Mouse (Mus musculus) skeletal muscle tissue, adult 2 months (tissue): ENCODE measurements around the gene Denr.
A peak's percentile ranks its signal among the peaks of the same experiment; 100 is the strongest.

Experiments
- DNase-seq: peaks from one replicate; pipeline ENCODE4 v3.0.0-alpha.2; 2012; ENCODE audit warnings: low read depth, low spot score

The Denr gene

DNA sequence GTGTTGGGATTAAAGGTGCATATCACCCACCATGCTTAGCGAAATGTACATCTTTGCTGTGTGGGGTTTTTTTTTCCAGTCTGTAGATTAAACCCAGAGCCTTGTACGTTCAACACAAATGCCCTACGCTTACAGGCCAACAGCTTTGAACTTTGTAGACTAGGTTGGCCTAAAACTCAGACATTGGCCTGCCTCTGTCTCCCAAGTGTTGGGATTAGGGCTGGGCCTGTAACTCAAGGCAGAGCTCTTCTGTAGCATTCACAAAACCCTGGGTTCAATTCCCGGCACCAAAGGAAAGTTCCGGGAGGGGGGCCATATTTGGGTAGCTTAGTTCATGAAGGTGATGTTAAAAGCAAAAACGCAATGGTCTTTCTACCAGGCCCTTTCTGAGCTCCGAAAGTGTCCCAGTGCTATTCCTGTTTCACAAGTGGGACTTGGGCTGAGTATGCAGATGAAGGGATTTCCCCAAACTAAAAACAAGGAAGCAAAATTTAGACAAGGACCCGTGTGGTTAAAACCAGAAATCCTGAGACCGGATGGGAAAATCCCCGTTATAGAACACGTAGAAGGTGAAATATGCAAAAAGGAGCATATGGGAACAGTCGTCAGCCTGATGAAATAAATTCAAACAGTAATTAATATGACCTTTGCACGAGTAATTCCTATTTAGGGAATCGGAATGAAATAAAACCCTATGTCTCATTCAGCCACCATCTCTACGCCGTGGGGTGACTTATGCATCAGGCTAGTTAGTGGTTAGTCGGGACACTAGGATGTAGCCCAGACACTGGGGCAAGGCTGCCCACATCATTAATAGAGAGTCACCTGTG lies 614 bp upstream of the Denr start:
- DNase-seq, result no peak

DNA sequence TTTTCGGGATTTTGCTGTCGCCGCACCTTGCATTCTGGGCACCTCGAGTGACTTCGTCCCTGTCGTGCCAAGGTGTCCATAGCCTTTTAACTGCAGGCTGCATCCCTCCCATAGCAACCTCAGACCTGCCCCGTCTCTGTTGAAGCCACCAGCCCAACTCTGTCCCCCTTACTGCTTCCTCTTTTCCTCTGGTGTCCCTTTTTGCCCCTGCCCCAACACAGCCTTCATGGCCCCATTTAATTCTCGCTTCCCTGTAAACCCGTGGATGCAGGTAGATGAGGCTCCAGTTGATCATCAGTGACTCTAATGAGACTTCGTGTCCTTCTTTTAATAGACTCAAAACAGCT lies 629 bp downstream of the Denr start:
- DNase-seq, result no peak

DNA sequence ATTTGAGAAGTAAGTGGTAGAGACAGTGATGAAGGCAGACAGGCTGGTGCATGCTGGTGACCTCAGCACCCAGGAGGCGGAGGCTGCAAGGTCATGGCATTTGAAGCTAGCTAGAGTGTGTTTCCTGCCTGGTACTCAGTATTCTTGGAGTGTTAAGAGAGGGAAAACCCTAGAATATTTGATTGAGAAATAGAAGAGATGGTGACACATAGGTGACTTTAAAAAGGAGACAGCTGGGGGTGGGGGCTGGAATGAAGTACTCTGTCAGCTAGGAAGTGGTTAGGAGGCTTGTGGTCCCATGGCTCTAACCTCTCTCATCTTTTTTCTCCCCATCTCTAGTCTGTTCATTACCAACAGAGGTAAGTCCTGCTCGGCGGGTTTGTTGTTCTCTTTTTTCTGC lies 7.9 kb downstream of the Denr start:
- DNase-seq, result no peak

DNA sequence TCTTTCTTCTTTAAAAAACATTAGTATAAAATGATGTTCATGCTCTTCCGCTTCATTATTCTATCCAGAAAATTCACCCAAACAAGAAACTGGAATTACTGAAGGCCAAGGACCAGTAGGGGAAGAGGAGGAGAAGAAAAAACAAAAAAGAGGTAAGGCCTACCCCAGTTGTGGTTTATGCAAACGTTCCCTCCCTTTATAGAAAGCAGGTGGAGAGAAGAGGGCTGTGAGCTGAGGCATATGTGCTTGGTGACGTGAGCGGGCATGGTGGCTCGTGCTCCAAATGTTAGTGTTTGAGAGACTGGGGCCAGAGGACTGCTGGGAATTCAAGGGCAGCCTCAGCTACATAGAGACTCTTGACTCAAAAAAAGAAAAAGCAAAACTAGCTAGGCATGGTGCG lies 15.1 kb downstream of the Denr start:
- no peak for DNase-seq

DNA sequence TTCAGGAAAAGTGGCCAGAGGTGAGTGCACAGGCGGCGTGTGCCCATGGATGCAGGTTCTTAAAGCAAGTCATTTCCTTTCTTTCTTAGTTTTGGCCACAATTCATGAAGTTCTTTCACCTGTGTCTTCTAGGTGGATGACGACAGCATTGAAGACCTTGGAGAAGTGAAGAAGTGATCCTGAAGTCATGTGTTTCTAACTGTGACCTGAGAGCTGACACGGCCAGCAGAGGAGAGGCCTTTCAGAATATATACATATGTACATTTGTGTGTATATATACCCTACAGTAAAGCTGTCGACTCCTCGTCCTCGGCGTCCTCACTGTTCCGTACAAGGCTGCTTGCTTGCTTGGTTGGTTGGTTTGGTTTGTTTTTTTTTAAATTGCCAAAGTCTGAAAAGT lies 20.1 kb downstream of the Denr start, which contains the start of gene Gm43518:
TSS of gene Gm43518 (plus strand) at position 301 of the 400 bp plus-strand sequence.
- no peak for DNase-seq

DNA sequence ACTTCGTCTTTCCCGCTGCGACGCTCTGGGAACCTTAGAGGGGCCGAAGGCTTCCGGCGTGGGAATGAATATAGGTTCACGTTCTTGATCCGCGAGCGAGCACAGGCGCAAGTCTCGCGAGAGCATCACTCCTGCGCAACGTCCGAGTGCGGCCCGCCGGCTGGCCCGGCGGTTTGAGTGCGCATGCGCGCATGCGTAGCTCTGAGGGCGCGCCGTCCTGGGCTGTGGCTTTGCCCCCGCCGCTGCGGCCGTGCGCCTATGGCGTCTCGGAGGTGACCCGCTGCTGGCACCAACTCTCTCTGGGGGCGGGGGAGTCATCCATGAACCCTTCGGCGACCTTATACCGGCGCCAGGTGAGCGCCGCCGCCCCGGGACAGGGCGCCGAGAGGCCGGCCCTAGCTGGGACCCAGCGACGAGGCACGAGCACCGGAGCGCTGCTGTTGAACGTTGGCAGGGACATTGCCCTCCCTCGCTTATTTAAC lies 23.6 kb downstream of the Denr start, which contains the start of gene Ccdc62:
TSS of gene Ccdc62 (plus strand) at position 172 of the 482 bp plus-strand sequence.
- peak; percentile 99 for DNase-seq

DNA sequence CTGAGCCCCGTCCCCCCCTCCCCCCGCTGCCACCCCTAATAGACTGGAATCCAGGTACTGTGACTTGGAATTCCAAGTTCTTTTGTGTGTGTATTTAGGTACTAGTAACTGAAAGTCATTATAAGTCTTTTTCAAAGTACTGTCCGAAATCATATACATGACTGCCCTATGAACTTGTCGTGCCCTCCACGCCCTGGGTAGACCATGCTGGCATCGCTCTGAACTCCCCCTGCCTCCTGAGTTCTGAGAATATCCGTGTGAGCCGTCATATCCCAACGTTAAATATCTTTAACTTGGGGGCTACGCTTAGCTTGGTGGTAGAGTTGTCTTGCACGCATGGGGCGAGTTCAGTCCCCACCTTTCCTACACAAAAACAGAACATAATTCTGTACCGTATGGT lies 24.2 kb downstream of the Denr start:
- DNase-seq, result no peak

DNA sequence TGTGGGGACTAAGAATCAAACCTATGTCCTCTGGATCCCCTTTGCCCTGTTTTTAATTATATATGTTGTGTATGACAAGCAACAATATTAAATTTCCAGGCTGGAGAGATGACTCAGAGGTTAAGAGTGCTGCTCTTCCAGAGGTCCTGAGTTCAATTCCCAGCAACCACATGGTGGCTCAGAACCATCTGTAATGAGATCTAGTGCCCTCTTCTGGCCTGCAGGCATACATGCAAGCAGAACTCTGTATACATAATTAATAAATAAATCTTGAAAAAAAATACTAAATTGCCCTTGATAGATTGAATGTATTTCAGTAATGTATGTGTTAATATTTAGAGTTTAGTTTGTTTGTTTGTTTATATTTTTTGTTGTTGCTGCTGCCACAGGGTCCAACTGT lies 26.0 kb downstream of the Denr start:
- no peak for DNase-seq

DNA sequence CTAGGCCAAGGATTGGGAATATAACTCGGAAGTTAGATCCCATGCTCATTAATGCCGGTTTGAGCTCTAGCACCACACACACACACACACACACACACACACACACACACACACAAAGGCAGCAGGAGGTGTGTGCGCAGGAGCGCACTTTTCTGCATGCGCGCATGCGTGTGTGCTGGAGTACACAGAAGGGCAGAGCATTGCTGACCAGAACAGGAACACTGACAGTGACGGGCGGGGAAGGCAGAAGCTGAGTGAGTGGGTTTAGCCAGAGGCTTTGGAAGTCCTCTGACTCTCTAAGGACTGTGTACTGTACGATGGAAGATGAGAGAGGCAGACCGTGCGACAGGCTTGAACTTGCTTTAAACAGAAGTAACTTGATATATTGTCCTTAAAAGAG lies 26.6 kb downstream of the Denr start:
- no peak for DNase-seq

DNA sequence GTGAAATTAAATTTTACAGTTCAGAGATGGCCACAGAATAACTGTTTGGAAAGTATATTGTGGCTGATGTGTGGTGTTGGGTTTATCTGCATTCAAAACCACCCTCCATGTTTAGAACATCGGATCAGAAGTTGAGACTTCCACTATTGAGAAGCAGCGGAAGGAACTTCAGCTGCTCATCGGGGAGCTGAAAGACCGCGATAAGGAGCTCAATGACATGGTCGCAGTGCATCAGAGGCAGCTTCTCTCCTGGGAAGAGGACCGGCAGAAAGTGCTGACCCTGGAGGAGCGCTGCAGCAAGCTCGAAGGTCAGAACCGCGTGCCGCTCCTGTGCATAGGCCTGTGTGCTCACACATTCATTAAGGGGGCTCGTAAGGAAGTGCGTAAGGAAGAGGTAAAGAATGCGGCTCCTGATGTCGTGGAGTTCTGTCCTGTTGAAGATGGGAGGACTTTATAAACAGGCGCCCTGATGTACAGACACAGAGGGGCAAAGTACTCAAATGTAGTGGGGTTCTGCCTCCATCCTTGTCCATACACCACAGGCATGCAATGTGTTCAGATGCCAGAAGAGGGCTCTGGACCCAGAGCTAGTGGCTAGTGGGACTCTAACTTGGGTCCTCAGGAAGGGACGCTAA lies 27.1 kb downstream of the Denr start:
- no peak for DNase-seq

DNA sequence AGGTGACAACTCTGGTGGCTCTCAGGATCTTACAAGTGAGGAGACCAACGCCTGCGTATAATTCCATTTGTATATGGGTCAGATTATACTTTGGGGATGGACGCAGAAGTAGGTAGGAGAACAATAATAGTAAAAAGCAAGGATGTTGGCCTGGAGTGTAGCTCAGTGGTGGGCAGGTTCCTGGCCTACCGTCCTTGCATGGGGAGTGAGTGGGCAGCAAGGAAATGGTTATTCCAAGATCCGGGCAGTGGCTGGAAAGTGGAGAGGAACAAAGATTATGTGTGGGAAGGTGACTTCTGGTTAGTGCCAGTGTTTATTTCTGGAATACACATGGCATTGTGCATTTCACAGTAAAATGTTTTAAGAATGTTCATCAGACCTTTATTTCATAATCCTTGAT lies 29.0 kb downstream of the Denr start:
- no peak for DNase-seq

DNA sequence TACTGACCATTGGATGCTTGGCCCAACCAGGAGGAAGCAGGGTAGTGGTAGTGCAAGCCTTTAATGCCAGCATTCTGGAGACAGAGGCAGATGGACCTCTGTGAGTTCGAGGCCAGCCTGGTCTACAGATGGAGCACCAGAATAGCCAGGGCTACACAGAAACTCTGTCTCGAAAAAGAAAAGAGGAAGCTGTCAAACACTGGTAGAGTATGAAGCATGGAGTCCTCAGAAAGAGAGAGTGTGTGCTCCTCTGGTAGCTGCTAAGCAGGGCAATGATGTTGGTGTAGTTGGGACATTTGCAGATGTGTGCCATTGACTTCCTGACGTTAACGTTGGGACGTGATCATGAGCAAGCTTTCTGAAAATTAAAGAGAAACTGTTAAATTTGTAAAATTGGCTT lies 31.5 kb downstream of the Denr start:
- no peak for DNase-seq

DNA sequence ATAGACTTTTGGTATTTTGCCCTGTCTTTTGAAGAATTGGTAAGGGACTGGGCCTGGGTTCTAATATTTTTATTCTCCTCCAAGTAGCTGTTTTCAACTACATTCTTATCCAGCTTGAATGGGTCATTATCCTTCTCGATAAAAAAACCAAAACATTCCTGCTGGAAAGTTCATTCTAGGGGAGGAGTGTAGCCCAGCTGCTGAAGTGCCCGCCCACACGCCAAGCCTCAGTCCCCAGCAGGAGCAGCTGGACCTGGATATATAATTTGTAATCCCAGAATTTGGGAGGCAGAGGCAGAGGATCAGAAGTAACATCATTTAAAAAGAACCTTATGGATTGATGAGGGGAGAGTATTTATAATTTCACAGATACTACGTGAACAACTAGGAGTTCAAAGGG lies 39.6 kb downstream of the Denr start:
- no peak for DNase-seq

DNA sequence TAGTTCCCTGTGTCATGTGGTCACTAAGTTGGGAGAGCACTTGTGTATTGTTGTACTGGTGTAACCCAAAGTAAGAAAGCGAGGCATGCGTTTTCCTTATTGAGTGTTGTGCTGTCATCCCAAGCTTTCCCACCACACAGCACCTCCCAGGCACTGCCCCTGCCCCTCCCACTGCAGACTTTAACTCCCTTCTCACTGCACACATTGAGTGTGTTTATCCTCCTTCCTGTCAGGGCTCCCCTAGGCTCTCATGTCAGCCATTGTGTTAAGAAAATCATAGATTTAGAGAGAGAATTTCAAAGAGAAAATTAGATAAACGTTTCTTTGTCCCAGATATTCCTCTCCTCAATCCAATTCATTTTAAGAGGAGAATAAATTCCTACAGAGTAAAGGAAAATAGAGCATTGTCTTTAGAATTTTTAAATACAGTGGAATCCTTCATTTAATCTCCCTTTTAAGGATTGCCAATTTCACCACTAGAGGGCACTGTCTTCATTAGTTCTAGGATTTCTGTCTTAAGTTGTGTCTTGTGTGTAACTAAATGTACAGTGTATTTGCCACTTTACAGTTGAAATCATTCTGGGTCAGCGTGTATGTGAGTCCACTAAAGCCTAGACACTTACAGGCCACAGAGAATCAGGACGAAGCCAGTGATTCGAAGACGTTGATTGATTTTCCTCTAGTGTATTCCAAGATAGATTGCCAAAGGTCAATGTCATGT lies 40.2 kb downstream of the Denr start:
- DNase-seq, result peak; percentile 38

DNA sequence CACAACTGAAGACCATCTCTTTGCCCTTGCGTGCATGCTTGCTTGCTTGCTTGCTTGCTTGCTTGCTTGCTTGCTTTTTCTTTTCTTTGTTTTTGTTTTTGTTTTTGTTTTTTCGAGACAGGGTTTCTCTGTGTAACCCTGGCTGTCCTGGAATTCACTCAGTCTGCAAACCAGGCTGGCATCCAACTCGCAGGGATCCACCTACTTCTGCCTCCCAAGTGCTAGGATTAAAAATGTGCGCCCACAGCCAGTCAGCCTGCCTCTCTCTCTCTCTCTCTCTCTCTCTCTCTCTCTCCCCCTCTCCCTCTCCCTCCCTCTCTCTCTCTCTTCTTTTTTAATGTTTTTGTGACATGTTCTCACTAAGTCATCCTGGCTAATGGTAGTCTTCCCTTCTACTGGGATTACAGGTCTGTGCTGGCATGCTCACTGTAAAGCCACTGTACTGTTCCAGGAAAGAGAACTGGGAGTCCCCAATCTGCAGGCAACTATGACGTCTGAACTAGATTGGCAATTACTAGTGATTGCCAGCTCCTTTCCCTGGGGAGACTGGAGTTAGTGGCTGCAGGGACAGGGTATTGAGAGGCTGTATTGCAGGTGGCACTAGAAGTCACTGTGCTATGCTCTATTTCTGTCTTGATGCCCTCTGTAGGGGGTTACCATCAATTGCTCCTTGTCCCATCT lies 45.5 kb downstream of the Denr start:
- no peak for DNase-seq

DNA sequence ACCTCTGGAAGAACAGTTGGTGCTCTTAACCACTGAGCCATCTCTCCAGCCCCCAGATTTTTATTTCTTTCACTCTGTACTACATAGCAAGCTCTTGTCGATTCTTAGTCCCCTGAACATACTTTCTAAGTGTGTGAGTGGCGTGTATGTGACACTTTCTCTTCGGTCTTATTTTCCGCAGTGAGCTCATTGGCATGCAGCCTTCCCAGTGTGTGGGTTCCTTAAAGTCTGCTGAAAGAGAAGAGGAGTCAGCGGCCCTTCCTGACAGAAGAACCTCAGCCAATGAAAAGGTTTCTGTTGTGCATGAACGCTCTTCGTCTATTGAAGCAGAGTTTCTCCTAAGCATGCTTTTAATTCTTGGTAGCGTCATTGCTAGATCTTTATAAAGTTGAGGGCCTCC lies 50.2 kb downstream of the Denr start:
- DNase-seq, result no peak

DNA sequence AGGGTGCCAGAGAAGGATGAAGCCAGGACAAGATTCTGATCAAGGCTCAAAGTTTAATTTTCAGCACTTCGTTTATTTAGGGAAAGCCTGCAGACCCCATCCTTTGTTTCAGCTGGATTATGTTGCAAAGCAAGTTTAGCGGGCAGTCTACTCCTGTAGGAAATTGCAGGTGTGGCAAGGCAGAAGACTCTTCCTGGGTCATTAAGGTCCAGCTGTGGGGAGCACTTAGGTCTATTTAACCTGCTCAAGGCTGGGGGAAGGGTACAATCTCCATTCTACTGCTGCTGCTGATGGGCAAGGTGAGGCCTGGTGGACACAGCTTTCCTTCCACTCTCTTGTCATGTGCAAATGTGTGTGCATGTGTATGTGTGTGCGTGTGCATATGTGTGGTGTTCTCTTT lies 52.0 kb downstream of the Denr start:
- DNase-seq, result no peak

DNA sequence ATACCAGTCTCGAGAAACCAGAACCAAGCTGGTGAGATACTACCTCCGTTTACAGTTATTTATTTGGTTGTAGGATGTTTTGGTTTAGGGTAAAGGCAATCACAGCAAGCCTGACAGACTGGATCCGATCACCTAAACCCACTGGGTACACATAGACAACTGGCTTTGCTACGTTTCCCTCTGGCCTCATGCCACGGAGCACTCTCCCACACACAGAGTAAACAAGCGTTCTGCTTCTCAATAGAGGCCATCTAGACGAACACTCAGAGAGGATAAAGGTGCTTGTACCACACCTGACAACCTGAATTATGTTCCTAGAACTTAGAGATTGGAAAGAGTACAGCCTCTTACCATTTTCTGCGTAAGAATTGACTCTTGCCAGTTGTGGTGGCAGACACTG lies 53.2 kb downstream of the Denr start:
- DNase-seq, result no peak

DNA sequence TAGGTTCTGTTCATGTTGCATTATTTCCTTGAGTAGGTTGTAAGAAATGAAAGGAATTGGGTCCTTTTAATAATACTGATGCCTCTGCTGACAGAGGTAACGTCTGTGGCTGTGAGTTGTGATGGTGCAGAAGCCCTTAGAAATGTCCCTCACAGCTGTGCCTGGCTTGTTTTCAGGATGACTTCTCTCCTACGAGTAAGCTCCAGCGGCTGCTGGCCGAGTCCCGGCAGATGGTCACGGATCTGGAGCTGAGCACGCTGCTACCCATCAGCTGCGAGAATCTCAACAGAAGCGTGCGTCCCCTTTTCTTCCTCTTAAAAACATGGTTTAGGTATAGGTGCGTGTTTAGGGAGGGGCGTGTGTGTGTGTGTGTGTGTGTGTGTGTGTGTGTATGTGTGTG lies 54.1 kb downstream of the Denr start:
- no peak for DNase-seq

DNA sequence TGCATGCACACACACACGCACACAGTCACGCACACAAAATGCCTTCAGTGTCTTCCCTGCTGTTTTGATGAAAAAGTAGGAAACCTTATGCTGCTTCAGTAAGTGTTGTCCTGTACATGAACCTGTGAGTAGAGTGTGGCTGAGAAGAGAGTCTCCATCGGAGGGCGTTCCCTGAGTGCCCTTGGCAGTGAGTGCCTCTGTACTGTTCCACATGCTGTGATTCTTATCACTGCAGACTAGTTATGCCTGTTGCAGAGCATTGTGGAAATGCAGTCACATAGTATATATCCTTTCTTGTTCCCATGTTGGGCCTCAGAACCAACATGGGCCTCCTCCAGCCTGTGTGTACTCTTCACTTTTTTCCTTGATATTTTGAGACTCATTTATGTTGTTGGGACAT lies 57.2 kb downstream of the Denr start:
- no peak for DNase-seq

DNA sequence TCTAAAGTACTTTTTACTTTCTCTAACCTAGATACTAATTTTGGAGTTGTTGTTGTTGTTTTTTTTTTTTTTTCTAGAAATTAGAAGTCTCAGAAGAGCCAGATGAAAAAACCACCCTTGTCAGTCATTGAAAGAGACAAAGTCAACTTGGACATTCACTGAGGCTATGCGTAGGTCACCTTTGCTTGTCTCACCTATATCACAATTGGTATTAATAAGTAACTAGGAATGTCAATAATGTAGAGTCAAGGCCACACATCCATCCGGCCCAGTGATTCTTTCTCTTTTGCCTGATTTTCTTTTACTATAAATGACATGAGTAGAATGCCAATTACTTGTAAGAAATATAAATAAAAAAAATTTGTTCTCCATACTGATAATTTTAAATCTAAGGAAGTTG lies 59.8 kb downstream of the Denr start:
- DNase-seq, result no peak

DNA sequence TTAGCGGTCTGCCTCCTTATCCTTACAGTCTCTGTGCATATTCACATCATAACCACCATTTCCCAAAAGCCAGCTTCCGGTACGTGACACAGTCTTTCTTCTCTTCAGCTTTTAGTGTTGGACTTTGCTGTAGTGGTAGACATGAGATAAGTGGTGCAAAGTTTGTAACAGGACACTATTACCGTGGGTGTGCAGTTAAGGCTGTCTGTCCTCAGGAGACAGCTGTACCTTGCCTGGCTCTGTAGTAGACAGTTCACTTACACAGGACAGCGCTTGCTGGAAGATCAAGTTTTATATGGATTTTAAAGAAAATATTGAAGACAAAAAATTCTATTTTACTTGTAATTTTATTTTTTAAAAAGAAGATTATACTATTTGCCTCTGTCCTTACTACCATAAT lies 61.5 kb downstream of the Denr start:
- DNase-seq, result no peak
